In genomic region chr2:104318881-104319280, GRCm38 (mm10) we compare ENCODE assay signal across 12 mouse cellular contexts.
DNase-seq lines count a peak whose midpoint lies in the region; ATAC-seq lines count a peak whose summit lies in the region.
"Had no signal": no experiment of that assay in that cellular context is flagged by ENCODE, and none has a peak within 500 bp of the region (broad histone marks: within the 10 kb centered on the region; RNA-seq: fewer than 3 reads in every experiment).

No protein-coding gene starts in this region.

- H3K9ac ChIP-seq in hindbrain, embryonic 15.5 days = no peak overlapping the region
- no peak overlapping the region for H3K9ac ChIP-seq in neural tube, embryonic 14.5 days (replicated peaks; ENCODE audit: low read depth, low read length)

- DNase-seq in hindbrain, embryonic 10.5 days (ENCODE audit: low spot score) = no peak
- DNase-seq in cerebellum, adult 9-11 months = peak; percentile 50
- peak; percentile 67 to 75 for DNase-seq in layer of hippocampus, adult 18-20 months (ENCODE audit: low spot score in 2 of 2)
- DNase-seq in T-cell, adult 2 months (ENCODE audit: low spot score) = no peak
- DNase-seq in testis, postnatal 10 days (ENCODE audit: low spot score) = no peak
- DNase-seq: heart, postnatal 36 days; spleen, adult 18-20 months had no signal

- no peaks in the 10 kb centered on the region for H3K36me3 ChIP-seq in hindbrain, embryonic 15.5 days
- no peaks in the 10 kb centered on the region for H3K36me3 ChIP-seq in hindbrain, embryonic 10.5 days
- H3K36me3 ChIP-seq in neural tube, embryonic 14.5 days (ENCODE audit: control insufficient read depth, insufficient read depth, low read length) = no peaks in the 10 kb centered on the region
- H3K36me3 ChIP-seq: G1E had no signal

- H3K4me1 ChIP-seq in hindbrain, embryonic 15.5 days (replicated peaks) = peaks cover 33% of the 10 kb centered on the region
- H3K4me1 ChIP-seq in hindbrain, embryonic 10.5 days (replicated peaks) = 0 out of 2 replicates have a peak, but pooled peaks cover 11% of the 10 kb centered on the region
- peaks cover 8% of the 10 kb centered on the region; the same call in 1 of the 2 replicates for H3K4me1 ChIP-seq in neural tube, embryonic 14.5 days (ENCODE audit: control insufficient read depth, insufficient read depth, low read length)

- ATAC-seq in hindbrain, embryonic 15.5 days (ENCODE audit: low FRiP score, low read depth) = peak; percentile 74
- ATAC-seq in neural tube, embryonic 14.5 days (ENCODE audit: low read depth) = peak; percentile 79; the same call in 1 of the 2 replicates
- ATAC-seq in monocyte, adult 5-6 weeks (replicated peaks; ENCODE audit: insufficient number of reproducible peaks, low FRiP score, low TSS enrichment, poor library complexity, severe bottlenecking) = no peak

- WGBS in hindbrain, embryonic 15.5 days = 43% methylated on average over 8 of the region's 8 CpGs
- 63% methylated on average over 8 of the region's 8 CpGs for WGBS in hindbrain, embryonic 10.5 days
- WGBS in neural tube, embryonic 14.5 days = 45% methylated on average over 8 of the region's 8 CpGs

- no peaks in the 10 kb centered on the region for H3K27me3 ChIP-seq in hindbrain, embryonic 15.5 days
- H3K27me3 ChIP-seq in hindbrain, embryonic 10.5 days (ENCODE audit: insufficient read depth, poor library complexity, severe bottlenecking) = no peaks in the 10 kb centered on the region
- no peaks in the 10 kb centered on the region for H3K27me3 ChIP-seq in neural tube, embryonic 14.5 days (ENCODE audit: control insufficient read depth, insufficient read depth, low read length)

- no peak overlapping the region for H3K4me3 ChIP-seq in hindbrain, embryonic 15.5 days
- no peak overlapping the region for H3K4me3 ChIP-seq in hindbrain, embryonic 10.5 days
- H3K4me3 ChIP-seq in neural tube, embryonic 14.5 days (ENCODE audit: low read depth, low read length) = no peak overlapping the region

- H3K4me2 ChIP-seq in hindbrain, embryonic 15.5 days = no peak overlapping the region
- H3K4me2 ChIP-seq in neural tube, embryonic 14.5 days (ENCODE audit: low read depth, low read length) = no peak overlapping the region

- no peak overlapping the region; the same call in 1 of the 2 replicates for H3K27ac ChIP-seq in hindbrain, embryonic 15.5 days (replicated peaks)
- H3K27ac ChIP-seq in hindbrain, embryonic 10.5 days = no peak overlapping the region
- no peak overlapping the region; the same call in 1 of the 2 replicates for H3K27ac ChIP-seq in neural tube, embryonic 14.5 days (ENCODE audit: low read depth, low read length)
- H3K27ac ChIP-seq: macrophage had no signal

- H3K9me3 ChIP-seq in hindbrain, embryonic 15.5 days = no peaks in the 10 kb centered on the region
- no peaks in the 10 kb centered on the region for H3K9me3 ChIP-seq in hindbrain, embryonic 10.5 days
- no peaks in the 10 kb centered on the region for H3K9me3 ChIP-seq in neural tube, embryonic 14.5 days (ENCODE audit: control insufficient read depth, low read length)
- H3K9me3 ChIP-seq: G1E had no signal

Comparison
In these comparisons a context has a peak if more than half of its experiments do, and no peak if none do; other contexts are left out.
1. DNase-seq: peak in cerebellum, adult 9-11 months (single experiment) and layer of hippocampus, adult 18-20 months (2 of 2); none in hindbrain, embryonic 10.5 days (single experiment), T-cell, adult 2 months (single experiment) and testis, postnatal 10 days (single experiment).